Mouse (Mus musculus): Measurements from ENCODE around the gene Cd44.

The Cd44 gene

DNA sequence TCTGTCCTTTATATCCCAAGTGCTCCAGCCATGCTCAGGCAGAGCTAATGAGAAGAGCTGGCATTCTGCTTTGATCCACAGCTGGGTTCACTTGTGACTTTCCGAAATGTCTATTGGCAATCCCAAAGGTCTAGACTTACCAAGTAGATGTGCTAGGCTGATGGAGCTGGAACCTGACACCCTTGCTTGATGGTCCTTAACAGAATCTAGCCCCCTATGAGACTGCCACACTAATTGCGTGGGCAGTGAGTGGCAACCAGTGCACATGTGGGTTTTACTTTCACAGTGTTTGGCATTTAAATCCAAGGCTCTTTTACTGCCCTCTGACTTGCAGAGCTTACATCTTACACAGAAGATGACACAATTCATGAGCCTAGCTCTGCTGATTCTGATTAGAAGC lies 29.0 kb downstream of the Cd44 start:
- CTCF ChIA-PET: interaction anchor here (0.9 kb wide), 1 partner anchor 69 kb away, joined by 3 read pairs; no protein-coding TSS in a partner anchor

DNA sequence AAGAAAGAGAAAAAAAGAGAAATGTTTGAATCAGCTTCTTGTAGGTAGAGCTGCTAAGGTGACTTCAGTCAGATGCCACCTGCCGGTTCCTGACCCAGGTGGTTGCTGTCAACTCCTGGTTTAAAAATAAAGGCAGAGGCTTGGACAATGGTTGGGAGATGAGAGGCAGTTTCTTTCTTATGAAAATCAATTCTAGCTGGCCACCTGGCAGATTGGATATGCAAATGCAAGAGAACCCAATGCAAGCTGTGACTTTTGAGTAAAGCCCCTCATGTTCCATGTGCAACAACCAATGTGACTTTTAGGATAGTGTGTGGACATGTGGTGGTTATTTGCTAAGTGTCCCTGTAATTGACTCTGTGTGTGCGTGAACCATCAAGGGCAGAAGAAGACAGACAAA lies 33.0 kb downstream of the Cd44 start:
- CTCF ChIA-PET: interaction anchor here (0.8 to 1.0 kb wide), 2 partner anchors 41 to 124 kb away, joined by 4 to 6 read pairs; no protein-coding TSS in a partner anchor

DNA sequence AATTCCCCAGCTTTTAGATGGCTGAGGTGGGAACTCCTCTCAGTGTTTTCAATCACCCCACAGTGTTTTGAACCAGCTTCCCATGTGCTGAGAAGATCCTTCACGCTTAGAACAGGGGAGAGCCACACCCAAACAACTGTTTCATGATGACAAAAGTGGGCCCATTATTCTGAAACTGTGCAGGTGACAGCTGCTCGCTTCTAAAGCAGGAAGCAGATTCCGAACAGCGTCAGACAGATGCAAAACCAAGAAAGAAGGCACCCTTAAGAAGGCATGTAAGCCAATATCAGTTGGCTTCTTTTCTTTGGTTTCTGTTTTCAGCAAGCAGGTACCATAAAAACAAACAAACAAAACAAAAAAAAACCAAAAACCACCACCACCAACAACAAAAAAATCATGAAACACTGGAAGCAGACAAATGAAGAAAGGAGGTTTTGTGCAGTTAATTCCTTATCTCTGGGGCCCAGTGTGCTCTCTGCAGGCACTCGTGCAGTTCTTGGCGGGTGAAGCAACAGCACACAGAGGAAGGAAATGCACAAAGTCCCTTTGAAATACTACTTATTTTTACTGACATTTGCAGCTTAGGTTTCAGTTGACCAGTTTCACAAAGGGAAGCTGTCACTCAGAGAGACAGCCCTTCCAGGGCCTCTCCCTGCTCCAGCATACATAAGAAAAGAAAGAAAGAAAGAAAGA lies 33.9 kb downstream of the Cd44 start:
- CTCF ChIA-PET: interaction anchor here (0.6 to 1.0 kb wide), 4 partner anchors 42 to 123 kb away, joined by 3 to 6 read pairs (median 4); no protein-coding TSS in a partner anchor

DNA sequence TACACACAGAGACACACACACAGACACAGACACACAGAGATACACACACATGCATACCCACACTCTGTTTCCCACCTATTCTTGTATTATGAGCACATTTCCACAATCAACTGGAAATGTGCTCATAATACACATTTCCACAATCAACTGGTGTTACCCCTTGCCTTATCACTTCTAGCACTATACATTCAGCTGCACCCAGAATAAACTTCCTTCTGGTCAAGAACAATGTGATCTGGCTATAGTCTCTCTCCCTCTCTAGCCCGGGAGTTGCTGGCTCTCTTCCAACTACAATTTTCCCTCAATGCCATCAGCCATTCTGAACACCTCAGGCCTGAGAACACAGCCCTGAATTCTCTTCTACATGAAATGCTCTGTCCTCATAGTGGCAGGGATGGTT lies 34.9 kb downstream of the Cd44 start:
- CTCF ChIA-PET: no interaction called here

DNA sequence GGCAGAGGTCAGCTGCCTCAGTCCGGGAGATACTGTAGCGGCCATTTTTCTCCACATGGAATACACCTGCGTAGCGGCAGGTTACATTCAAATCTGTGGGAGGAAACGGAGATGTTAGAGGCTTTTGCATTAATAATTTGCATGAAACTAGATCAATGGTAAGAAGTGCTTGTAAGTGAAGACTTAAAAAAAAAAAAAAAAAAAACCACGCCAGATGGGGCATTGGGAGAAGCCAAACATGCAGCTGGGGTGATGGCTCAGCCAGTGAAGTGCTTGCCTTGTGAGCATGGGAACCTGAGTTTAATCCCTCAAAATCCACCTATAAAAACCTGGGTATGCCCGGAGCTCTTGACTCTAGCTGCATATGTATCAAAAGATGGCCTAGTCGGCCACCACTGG lies 36.1 kb downstream of the Cd44 start:
- CTCF ChIA-PET: interaction anchor here (0.6 kb wide), 1 partner anchor 970 kb away, joined by 3 read pairs; no protein-coding TSS in a partner anchor

DNA sequence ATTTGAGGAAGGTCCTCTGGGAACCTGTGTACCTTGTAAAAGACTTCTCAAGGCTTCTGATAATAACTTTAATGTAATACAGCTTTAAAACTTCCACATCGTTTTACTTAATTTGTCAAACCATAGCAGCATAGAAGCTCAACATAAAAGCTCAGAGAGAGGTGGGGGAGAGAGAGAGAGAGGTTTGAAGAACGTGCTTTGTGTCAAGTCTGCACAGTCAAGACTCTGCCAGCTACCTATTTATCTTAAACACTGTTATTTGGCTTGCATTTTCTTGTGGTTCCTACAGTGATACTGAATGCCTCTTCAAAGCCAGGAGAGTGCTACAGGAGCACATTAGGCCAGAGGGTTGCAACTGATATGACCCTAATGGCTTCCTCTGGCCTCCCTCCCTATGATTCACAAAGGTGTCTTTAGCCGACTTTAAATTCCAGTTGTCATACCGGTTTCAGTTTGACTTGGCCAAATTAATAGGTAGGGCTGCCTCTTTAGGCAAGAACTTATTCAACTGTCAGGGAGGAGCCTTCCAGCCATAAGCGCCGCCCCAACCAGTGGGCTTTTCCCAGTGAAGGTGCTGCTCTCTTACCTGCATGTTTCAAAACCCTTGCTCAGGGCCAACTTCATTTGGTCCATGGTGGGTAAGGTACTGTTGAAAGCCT lies 36.6 kb downstream of the Cd44 start:
- CTCF ChIA-PET: no interaction called here

DNA sequence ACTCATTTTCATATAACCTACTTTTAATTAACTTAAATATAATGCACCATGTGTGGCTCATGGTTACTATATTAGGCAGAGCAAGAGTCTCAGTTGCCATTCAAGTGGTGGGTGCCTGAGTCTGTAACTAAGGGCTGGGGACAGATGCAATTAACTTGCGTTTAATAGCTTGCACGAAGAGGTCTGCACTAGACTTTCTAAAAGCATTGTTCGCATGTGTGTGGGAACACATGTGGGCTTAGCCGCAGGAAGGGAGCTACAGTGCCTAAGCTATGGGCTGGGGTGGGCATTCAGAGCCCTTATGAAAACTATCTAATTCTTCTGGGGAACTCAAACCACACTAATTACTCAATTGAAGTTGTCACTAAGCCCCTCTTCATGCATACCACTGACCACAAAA lies 37.4 kb downstream of the Cd44 start:
- CTCF ChIA-PET: interaction anchor here (0.6 kb wide), 1 partner anchor 28 kb away, joined by 3 read pairs; no protein-coding TSS in a partner anchor

DNA sequence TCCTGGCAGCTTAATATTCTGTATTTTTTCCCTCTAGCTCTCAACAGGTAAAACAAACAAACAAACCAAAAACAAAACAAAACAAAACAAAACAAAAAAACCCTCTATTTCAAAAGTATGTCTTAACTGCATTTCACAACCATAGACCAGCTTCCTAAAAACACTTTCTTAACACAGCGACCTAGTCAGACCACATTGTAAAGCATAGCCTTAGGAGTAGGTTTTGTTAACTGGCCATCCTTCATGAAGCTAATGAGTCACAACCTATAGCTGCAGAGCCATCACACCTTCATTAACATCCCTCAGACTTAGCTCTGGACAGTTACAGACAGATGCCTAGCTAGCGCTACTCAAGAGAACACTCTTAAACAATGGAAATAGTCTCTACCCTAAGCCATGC lies 37.9 kb downstream of the Cd44 start:
- CTCF ChIA-PET: interaction anchor here (0.6 kb wide), 1 partner anchor 28 kb away, joined by 3 read pairs; no protein-coding TSS in a partner anchor

DNA sequence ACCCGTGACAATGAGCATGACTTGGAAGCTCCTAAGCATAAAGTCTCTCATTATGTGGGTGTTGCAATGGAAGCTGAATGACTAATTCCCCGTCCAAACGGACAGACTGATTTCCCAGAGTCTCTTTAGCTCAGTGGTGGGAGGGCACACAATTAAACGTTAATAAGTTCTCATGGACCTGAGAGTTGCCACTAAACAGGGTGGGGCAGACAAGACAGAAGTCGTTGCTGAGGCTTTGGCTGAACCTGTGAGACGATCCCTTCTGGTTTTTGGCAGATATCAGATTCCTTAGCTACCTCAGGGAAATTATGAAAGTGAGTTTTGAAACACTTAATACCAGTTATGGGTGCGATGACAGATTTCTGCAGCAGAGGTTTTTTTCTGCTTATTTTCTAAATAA lies 38.8 kb downstream of the Cd44 start:
- CTCF ChIA-PET: no interaction called here

DNA sequence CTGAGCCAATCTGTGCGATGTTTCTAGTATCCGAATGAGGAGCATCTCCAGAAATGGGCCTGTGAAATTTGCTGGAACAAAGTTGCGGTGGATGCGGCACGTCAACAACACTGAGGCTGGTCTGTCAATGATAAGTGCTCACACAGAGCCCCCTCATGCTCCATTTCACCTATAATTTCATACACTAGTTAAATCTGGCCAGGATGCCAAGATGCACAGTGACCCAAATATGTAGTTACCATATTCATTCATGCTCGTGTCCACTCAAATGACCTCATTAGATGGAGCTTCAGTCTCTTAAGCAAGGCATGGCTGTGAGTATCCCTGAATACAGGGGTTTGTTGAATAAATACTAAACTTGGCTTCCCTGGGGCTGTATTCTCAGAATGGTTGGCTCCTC lies 43.2 kb downstream of the Cd44 start:
- CTCF ChIA-PET: no interaction called here

DNA sequence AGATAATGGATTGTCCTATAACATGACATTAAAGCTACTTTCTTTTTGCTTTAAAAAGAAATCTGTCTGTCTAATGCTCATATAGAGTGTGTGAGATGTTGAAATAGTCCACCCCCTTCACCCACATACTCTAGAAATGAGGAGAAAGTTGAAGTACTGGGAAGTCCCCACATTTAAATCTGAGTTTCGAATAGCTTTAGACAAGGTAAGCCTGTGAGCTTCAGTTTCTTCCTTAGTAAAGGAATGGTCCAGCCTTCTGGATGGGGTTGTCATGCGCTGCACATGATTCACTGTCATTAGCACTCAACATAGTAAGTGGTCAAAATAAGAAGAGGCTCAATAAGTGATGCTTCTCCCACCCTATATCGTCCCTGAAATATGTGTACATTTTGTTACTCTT lies 48.2 kb downstream of the Cd44 start:
- CTCF ChIA-PET: no interaction called here

DNA sequence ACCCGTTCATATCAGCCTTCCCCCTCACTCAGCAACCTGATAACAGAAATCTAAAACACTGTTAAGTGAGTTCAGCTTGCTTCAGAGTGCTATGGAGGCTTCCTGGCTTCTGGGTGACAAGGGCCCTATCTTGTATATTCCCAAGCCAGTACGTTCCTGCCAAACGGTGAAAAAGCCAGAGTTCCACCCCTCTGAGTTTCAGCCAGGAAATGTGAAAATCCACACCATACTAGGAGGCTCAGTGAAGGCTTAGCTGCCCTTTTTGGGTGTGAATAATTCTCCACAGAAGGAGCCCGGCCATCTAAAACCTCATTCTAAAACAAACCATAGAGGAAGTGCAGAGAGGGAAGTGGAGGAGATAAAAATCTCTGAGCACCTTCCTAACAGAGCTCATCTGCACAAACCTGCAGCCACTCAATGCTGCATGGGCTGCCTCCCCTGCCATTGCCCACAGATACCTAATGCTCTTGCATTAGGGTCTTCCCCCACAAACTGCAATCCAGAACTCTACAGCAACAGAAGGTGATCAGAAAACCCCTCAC lies 49.5 kb downstream of the Cd44 start:
- CTCF ChIA-PET: interaction anchor here (0.7 kb wide), 1 partner anchor 240 kb away, joined by 3 read pairs; no protein-coding TSS in a partner anchor

DNA sequence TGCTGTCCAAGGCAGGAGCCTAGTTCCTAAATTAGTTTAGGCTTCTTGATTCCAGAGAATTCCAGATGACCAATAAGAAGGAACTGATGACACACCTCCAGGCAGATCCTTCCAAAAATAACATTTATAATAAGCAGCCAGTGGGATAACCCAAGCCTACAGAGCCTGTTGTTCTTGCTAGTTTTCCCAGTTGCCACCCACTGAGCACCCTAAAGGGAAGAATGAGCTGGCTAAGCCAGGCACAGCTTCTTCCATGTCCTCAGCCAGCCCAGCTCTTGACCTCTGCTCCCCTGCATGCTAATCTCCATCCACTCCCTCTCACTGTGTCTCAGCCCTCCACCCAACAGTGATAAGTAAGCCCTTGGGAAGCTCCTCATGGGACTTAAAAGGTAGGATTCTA lies 51.4 kb downstream of the Cd44 start:
- CTCF ChIA-PET: no interaction called here

DNA sequence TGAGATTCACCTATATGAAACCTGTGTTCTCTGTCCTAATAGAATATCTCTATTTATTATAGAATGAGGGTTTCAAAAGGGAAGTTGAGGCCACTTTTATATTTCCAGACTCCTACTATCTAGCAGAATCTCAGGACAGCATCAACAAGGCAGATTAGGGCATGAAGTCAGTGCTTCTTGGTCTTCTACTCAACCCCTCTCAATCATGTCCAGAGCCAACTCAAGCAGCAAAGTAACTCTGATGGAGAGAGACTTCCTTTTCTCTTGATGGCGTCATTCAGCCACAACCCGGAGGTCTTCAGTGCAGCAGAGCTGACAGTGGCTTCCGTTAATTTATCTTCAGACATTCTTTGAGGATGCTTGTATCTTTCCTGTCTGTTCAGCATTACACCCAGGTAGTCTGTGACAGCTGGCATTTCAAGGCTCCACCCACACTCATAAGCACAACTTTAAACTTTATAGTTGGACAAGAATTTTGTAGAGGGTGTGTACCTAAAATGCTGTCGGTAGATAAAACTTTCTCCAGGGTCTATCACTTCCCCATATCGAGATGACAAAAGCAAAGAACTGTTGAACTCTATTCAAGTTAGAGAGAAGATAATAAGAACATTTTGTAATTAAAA lies 52.5 kb downstream of the Cd44 start:
- CTCF ChIA-PET: no interaction called here

DNA sequence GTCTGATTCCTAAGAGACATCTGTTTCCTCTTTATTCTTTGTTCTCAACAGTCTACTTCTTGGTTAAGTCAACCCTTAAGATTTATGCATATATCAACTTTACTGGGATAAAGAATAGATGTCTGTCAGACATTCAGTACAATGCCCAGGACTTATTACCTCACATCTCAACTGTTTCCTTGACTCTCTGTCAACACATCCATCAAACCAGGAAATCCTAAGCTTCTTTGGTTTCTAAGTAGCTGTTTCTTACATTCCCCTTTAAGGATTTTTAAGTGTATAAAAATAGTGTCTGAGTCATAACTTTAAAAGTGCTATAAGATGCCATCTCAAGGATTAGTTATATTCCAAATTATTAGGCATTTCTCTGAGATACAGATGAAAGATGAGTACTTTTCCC lies 60.2 kb downstream of the Cd44 start:
- CTCF ChIA-PET: no interaction called here

DNA sequence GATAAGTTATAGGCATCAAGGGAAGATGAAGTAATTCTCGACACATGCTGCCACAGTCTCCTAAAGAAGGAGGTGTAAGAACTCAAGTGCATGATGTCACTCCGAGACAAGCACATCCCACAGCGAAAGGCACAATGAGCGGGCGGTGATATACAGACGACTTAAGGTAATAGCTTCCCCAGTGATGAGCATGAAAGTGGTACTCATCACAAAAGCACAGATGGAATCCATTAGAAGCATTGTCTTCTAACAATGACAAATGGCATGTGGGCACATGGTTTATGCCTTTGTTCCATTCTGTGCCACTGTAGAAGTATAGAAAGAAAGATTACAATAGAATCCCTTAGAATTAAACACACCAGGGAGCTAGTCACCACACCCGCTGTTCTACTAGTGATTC lies 63.3 kb downstream of the Cd44 start:
- CTCF ChIA-PET: no interaction called here

DNA sequence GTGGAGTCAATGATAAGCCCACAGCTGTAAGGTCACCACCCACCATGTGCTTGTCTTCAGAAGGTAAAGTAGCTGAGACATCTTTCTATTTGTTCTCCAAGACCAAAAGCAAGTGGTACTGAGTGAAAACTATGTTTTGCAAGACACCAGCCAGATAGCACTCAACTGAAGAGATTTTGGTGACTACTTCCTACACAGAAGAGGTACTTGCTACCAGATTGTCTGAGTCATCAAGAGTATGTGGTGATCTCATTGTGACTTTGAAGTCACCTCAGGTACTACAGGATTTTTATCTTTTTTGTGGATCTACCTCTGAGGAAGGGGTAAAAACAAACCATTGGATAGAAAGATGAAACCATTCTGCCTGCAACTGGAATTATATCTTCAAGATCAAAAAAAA lies 69.9 kb downstream of the Cd44 start:
- CTCF ChIA-PET: interaction anchor here (0.6 kb wide), 1 partner anchor 268 kb away, joined by 19 read pairs; no protein-coding TSS in a partner anchor

DNA sequence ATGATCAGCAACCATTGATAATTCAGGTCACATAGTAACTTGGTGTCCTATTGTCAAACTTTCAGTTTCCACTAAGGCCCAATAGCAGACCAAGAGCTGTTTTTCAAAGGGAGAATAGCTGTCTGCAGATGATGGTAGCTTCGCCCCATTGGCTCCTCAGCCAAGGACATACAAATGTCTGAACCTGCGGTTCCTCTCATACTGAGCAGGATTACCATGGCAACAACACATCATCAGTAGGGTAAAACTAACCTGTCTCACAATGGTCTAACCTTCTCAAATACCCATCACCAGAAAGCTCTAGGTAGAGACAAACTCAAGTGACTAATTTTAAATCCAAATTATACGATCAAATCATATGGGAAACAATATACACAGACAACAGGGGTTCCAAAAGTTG lies 72.3 kb downstream of the Cd44 start:
- CTCF ChIA-PET: no interaction called here

DNA sequence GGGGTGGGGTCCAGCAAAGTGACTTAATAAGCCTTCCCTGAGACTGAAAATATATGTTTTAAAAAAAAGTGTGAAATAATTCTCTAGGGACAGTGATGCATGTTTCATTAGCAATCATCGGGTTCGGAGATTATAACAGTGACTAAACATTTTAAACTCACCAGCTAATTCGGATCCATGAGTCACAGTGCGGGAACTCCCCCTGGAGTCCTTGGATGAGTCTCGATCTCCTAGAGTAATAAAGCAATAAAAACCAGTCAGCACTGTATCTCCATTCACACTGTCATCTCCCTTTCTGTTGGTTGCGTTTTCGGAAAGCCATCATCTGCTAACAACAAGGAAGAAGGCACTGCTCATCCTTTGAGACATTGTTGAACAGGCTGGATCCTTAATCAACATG lies 73.1 kb downstream of the Cd44 start:
- CTCF ChIA-PET: no interaction called here

DNA sequence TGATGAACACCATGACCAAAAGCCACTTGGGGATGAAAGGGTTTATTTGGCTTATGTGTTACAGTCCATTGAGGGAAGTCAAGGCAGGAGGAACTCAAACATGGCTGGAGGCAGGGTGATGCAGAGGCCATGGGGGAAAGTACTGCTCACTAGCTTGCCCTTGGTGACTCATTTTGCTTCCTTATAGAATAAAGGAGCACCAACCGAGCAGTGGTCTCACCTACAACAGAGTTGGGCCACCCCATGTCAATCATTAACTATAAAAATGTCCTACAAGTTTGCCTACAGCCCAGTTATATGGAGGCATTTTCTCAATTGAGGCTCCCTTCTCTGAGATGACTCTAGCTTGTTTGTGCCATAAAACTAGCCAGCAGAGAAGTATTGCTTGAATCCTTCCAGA lies 73.6 kb downstream of the Cd44 start:
- CTCF ChIA-PET: no interaction called here

DNA sequence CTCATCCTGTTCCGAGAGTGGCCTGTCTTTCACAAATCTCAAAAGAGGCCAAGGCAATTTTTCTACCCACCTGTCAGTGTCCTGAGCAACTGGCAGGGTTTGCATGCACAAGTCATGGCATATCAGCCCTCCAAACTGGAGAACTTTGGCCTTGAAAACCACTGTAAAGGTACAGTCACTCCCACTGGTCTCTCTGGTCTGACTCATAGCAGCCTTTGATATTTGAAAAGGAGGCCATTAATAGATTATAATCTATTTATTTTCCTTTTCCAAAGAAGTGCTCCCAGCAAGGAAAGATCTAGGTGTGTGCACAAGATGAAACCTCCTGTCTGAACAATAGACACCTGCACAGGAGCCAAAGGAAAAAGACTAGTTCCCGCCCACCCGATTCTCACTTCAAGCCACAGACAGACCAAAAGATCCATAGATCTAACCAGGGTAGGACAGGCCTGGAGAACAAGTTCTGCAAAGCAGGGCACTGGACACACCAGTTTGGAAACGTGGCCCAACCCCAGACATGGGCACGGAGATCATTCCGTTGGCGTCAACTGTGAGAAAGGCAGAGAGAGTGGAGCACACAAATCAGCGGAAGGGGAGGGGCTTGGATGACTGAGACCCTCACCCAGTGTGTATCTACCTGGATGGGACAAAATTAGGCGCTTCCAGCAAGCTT lies 75.4 kb downstream of the Cd44 start:
- CTCF ChIA-PET: no interaction called here

DNA sequence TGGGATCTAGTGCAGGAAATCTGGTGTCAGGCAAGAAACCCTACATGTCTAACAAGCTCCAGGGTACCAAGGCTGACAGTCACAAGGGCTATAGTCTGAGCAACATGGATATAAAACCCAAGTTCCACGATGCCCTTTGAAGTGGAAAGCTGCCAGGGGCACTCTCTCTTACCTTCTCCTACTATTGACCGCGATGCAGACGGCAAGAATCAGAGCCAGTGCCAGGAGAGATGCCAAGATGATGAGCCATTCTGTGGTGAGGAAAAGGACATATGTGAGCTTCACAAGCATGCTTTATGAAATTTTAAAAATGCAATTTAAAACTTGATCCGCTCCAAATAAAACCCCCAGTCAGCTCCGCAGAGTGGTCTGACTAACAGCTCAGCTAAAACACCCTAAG lies 79.4 kb downstream of the Cd44 start:
- CTCF ChIA-PET: no interaction called here
